Mouse (Mus musculus) monocyte, adult 2 months (primary cell): Measurements from ENCODE around the gene Lrig3.

Experiments used
- DNase-seq, 2 experiments: peaks; one replicate each; pipeline ENCODE4 v3.0.0; 2022; ENCODE audit warnings: low spot score in 2 of 2, low read depth in 1 of 2

Gene Lrig3

GRCm38 (mm10) chr10:126000861-126001390 is 35.0 kb downstream of the Lrig3 start:
- no peak for DNase-seq

- no peak for DNase-seq
Measured at GRCm38 (mm10) chr10:126002081-126002755, 36.2 kb downstream of the Lrig3 start.

GRCm38 (mm10) chr10:126002818-126003506 is 37.0 kb downstream of the Lrig3 start:
- DNase-seq = no peak

GRCm38 (mm10) chr10:126003857-126004256 is 37.9 kb downstream of the Lrig3 start:
- DNase-seq = no peak

- DNase-seq = no peak
Measured at GRCm38 (mm10) chr10:126013667-126014066, 47.7 kb downstream of the Lrig3 start.

GRCm38 (mm10) chr10:126014673-126015072 is 48.7 kb downstream of the Lrig3 start:
- no peak for DNase-seq

GRCm38 (mm10) chr10:126015644-126016043 is 49.7 kb downstream of the Lrig3 start:
- DNase-seq = no peak

GRCm38 (mm10) chr10:126019350-126019991 is 53.5 kb downstream of the Lrig3 start:
- no peak for DNase-seq

- no peak for DNase-seq
Measured at GRCm38 (mm10) chr10:126028574-126029440, 62.8 kb downstream of the Lrig3 start.

GRCm38 (mm10) chr10:126029441-126030114 is 63.6 kb downstream of the Lrig3 start:
- no peak for DNase-seq

- DNase-seq = no peak
Measured at GRCm38 (mm10) chr10:126056881-126057280, 90.9 kb downstream of the Lrig3 start.

- no peak for DNase-seq
Measured at GRCm38 (mm10) chr10:126062812-126063211, 96.8 kb downstream of the Lrig3 start.
